Comparison of ENCODE assay signal across 29 mouse cellular contexts in the genomic region with DNA sequence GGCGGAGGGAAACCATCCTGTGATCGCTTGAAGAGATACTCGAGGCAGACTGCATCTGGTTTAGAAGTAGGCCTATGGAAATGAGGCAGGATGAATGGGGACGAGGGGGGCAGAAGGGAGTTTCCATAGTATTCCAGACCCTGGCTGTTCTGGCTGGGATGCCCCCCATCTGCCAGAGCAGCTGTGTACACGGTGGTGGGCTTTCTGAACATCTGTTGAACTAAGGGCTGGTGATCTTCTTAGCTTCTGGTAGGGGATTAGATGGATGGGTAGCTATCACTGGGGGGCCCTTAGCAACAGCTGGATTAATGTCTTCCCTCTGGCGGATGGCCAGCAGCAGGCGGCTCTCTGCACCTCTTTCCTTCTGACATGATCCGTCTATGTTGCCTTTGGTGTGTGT.
A peak's percentile ranks its signal among the peaks of the same experiment; 100 is the strongest.
DNase-seq lines count a peak whose midpoint lies in the region; ATAC-seq lines count a peak whose summit lies in the region.
"Had no signal": no experiment of that assay in that cellular context is flagged by ENCODE, and none has a peak within 500 bp of the region (broad histone marks: within the 10 kb centered on the region; RNA-seq: fewer than 3 reads in every experiment).

No protein-coding gene starts in this region.

- H3K4me3 ChIP-seq in forebrain, embryonic 11.5 days (ENCODE audit: low read depth, low read length): no peak overlapping the region
- no peak overlapping the region for H3K4me3 ChIP-seq in forebrain, embryonic 12.5 days (replicated peaks)
- no peak overlapping the region for H3K4me3 ChIP-seq in hindbrain, embryonic 14.5 days (replicated peaks; ENCODE audit: low read length)
- H3K4me3 ChIP-seq in hindbrain, embryonic 11.5 days (ENCODE audit: low read depth, low read length): no peak overlapping the region
- H3K4me3 ChIP-seq in neural tube, embryonic 13.5 days: no peak overlapping the region
- H3K4me3 ChIP-seq in hindbrain, embryonic 16.5 days (ENCODE audit: low read length): no peak overlapping the region
- H3K4me3 ChIP-seq: embryonic facial prominence, embryonic 13.5 days; heart, embryonic 13.5 days; layer of hippocampus, adult 2 months; left cerebral cortex, adult 2 months; limb, embryonic 12.5 days; liver, embryonic 15.5 days; lung, embryonic 15.5 days; neural tube, embryonic 12.5 days had no signal

- ATAC-seq in forebrain, embryonic 11.5 days (replicated peaks; ENCODE audit: low FRiP score): no peak
- no peak for ATAC-seq in forebrain, embryonic 12.5 days (ENCODE audit: low FRiP score)
- ATAC-seq in hindbrain, embryonic 14.5 days (ENCODE audit: low FRiP score): 0 out of 2 replicates have a peak, but pooled peaks have one; percentile 46
- ATAC-seq in hindbrain, embryonic 11.5 days (ENCODE audit: low FRiP score): no peak
- peak; percentile 40 for ATAC-seq in neural tube, embryonic 13.5 days (ENCODE audit: low read depth)
- ATAC-seq in hindbrain, embryonic 16.5 days: peak; percentile 37; the same call in 1 of the 2 replicates
- ATAC-seq: Patski had no signal

- 65% methylated on average over 8 of the region's 8 CpGs for WGBS in forebrain, embryonic 11.5 days
- WGBS in forebrain, embryonic 12.5 days: 55% methylated on average over 8 of the region's 8 CpGs
- WGBS in hindbrain, embryonic 14.5 days: 46% methylated on average over 8 of the region's 8 CpGs
- WGBS in hindbrain, embryonic 11.5 days: 64% methylated on average over 8 of the region's 8 CpGs
- 56% methylated on average over 8 of the region's 8 CpGs for WGBS in neural tube, embryonic 13.5 days
- 47% methylated on average over 8 of the region's 8 CpGs for WGBS in hindbrain, embryonic 16.5 days

- H3K9ac ChIP-seq in forebrain, embryonic 11.5 days (ENCODE audit: low read length): no peak overlapping the region
- no peak overlapping the region for H3K9ac ChIP-seq in forebrain, embryonic 12.5 days
- H3K9ac ChIP-seq in hindbrain, embryonic 14.5 days: no peak overlapping the region
- H3K9ac ChIP-seq in hindbrain, embryonic 11.5 days (ENCODE audit: low read depth, low read length): no peak overlapping the region
- no peak overlapping the region for H3K9ac ChIP-seq in neural tube, embryonic 13.5 days
- H3K9ac ChIP-seq in hindbrain, embryonic 16.5 days (ENCODE audit: low read depth, low read length): no peak overlapping the region
- H3K9ac ChIP-seq: embryonic facial prominence, embryonic 13.5 days; heart, embryonic 13.5 days; limb, embryonic 12.5 days; liver, embryonic 15.5 days; lung, embryonic 15.5 days; neural tube, embryonic 12.5 days had no signal

- no peak for DNase-seq in forebrain, embryonic 11.5 days (ENCODE audit: low spot score)
- no peak for DNase-seq in hindbrain, embryonic 14.5 days (ENCODE audit: low spot score)
- no peak for DNase-seq in hindbrain, embryonic 11.5 days (ENCODE audit: low spot score)
- DNase-seq in neural tube, embryonic 10.5 days (ENCODE audit: extremely low spot score, low spot score): no peak
- DNase-seq in kidney, adult 8-10 months: no peak
- DNase-seq: adrenal gland, postnatal 10 days; cerebellum, adult 11-12 months; cerebellum, adult 9-11 months; gastrocnemius, postnatal 10 days; heart, postnatal 10 days; kidney, adult 18-20 months; kidney, postnatal 36 days; lung, postnatal 36 days; midbrain, embryonic 14.5 days; spleen, adult 18-20 months; thymus, adult 2 months; thymus, postnatal 36 days had no signal

- H3K4me1 ChIP-seq in forebrain, embryonic 11.5 days (replicated peaks; ENCODE audit: control insufficient read depth, insufficient read depth, low read length): peaks cover 13% of the 10 kb centered on the region
- H3K4me1 ChIP-seq in forebrain, embryonic 12.5 days: peaks cover 42% of the 10 kb centered on the region
- 0 out of 2 replicates have a peak, but pooled peaks cover 9% of the 10 kb centered on the region for H3K4me1 ChIP-seq in hindbrain, embryonic 14.5 days (replicated peaks; ENCODE audit: control insufficient read depth, insufficient read depth, low read length)
- 0 out of 2 replicates have a peak, but pooled peaks cover 2% of the 10 kb centered on the region for H3K4me1 ChIP-seq in hindbrain, embryonic 11.5 days (replicated peaks; ENCODE audit: control insufficient read depth, insufficient read depth, low read length)
- H3K4me1 ChIP-seq in neural tube, embryonic 13.5 days (replicated peaks): peaks cover 13% of the 10 kb centered on the region; the same call in 1 of the 2 replicates
- peaks cover 6% of the 10 kb centered on the region; the same call in 1 of the 2 replicates for H3K4me1 ChIP-seq in hindbrain, embryonic 16.5 days (ENCODE audit: control insufficient read depth, insufficient read depth, low read depth, low read length)
- H3K4me1 ChIP-seq: heart, embryonic 13.5 days; liver, embryonic 15.5 days had no signal

- 0 out of 2 replicates have a peak overlapping the region, but pooled peaks have one; percentile 5 for H3K4me2 ChIP-seq in forebrain, embryonic 11.5 days (ENCODE audit: low read depth, low read length, severe bottlenecking)
- H3K4me2 ChIP-seq in forebrain, embryonic 12.5 days: no peak overlapping the region
- H3K4me2 ChIP-seq in hindbrain, embryonic 14.5 days (replicated peaks): no peak overlapping the region
- no peak overlapping the region for H3K4me2 ChIP-seq in hindbrain, embryonic 11.5 days (replicated peaks; ENCODE audit: low read depth, low read length)
- no peak overlapping the region for H3K4me2 ChIP-seq in neural tube, embryonic 13.5 days
- no peak overlapping the region for H3K4me2 ChIP-seq in hindbrain, embryonic 16.5 days (ENCODE audit: low read length)
- H3K4me2 ChIP-seq: embryonic facial prominence, embryonic 13.5 days; heart, embryonic 13.5 days; limb, embryonic 12.5 days; liver, embryonic 15.5 days; lung, embryonic 15.5 days; neural tube, embryonic 12.5 days had no signal

- no peak overlapping the region for H3K27ac ChIP-seq in forebrain, embryonic 11.5 days (ENCODE audit: low read depth, low read length)
- no peak overlapping the region for H3K27ac ChIP-seq in forebrain, embryonic 12.5 days
- H3K27ac ChIP-seq in hindbrain, embryonic 14.5 days: no peak overlapping the region
- no peak overlapping the region for H3K27ac ChIP-seq in hindbrain, embryonic 11.5 days (ENCODE audit: low read depth, low read length)
- H3K27ac ChIP-seq in neural tube, embryonic 13.5 days (replicated peaks): no peak overlapping the region
- H3K27ac ChIP-seq in hindbrain, embryonic 16.5 days (ENCODE audit: low read depth, low read length): no peak overlapping the region
- H3K27ac ChIP-seq: embryonic facial prominence, embryonic 13.5 days; heart, embryonic 13.5 days; layer of hippocampus, adult 2 months; left cerebral cortex, adult 2 months; limb, embryonic 12.5 days; liver, embryonic 15.5 days; lung, embryonic 15.5 days; neural tube, embryonic 12.5 days had no signal

- H3K36me3 ChIP-seq in forebrain, embryonic 11.5 days (ENCODE audit: control insufficient read depth, insufficient read depth, low read length): no peaks in the 10 kb centered on the region
- H3K36me3 ChIP-seq in forebrain, embryonic 12.5 days (replicated peaks): no peaks in the 10 kb centered on the region
- no peaks in the 10 kb centered on the region for H3K36me3 ChIP-seq in hindbrain, embryonic 14.5 days (replicated peaks; ENCODE audit: control insufficient read depth, insufficient read depth)
- H3K36me3 ChIP-seq in hindbrain, embryonic 11.5 days (ENCODE audit: control insufficient read depth, insufficient read depth, low read length): no peaks in the 10 kb centered on the region
- no peaks in the 10 kb centered on the region for H3K36me3 ChIP-seq in neural tube, embryonic 13.5 days
- no peaks in the 10 kb centered on the region for H3K36me3 ChIP-seq in hindbrain, embryonic 16.5 days (ENCODE audit: control insufficient read depth, insufficient read depth, low read length)
- H3K36me3 ChIP-seq: embryonic facial prominence, embryonic 13.5 days; heart, embryonic 13.5 days; limb, embryonic 12.5 days; liver, embryonic 15.5 days; lung, embryonic 15.5 days; neural tube, embryonic 12.5 days had no signal

- no peaks in the 10 kb centered on the region for H3K9me3 ChIP-seq in forebrain, embryonic 11.5 days (ENCODE audit: control insufficient read depth, low read length)
- no peaks in the 10 kb centered on the region for H3K9me3 ChIP-seq in forebrain, embryonic 12.5 days
- no peaks in the 10 kb centered on the region for H3K9me3 ChIP-seq in hindbrain, embryonic 14.5 days (ENCODE audit: control insufficient read depth, low read length)
- no peaks in the 10 kb centered on the region for H3K9me3 ChIP-seq in hindbrain, embryonic 11.5 days (ENCODE audit: control insufficient read depth, low read length)
- no peaks in the 10 kb centered on the region for H3K9me3 ChIP-seq in neural tube, embryonic 13.5 days
- no peaks in the 10 kb centered on the region for H3K9me3 ChIP-seq in hindbrain, embryonic 16.5 days (ENCODE audit: control insufficient read depth, low read length)
- H3K9me3 ChIP-seq: embryonic facial prominence, embryonic 13.5 days; heart, embryonic 13.5 days; limb, embryonic 12.5 days; liver, embryonic 15.5 days; lung, embryonic 15.5 days; neural tube, embryonic 12.5 days had no signal

- no peaks in the 10 kb centered on the region for H3K27me3 ChIP-seq in forebrain, embryonic 11.5 days (ENCODE audit: control insufficient read depth, insufficient read depth, low read length)
- H3K27me3 ChIP-seq in forebrain, embryonic 12.5 days: no peaks in the 10 kb centered on the region
- no peaks in the 10 kb centered on the region for H3K27me3 ChIP-seq in hindbrain, embryonic 14.5 days (ENCODE audit: control insufficient read depth, insufficient read depth, low read length)
- H3K27me3 ChIP-seq in hindbrain, embryonic 11.5 days (ENCODE audit: control insufficient read depth, insufficient read depth, low read length): no peaks in the 10 kb centered on the region
- H3K27me3 ChIP-seq in neural tube, embryonic 13.5 days: no peaks in the 10 kb centered on the region
- no peaks in the 10 kb centered on the region; the same call in 1 of the 2 replicates for H3K27me3 ChIP-seq in hindbrain, embryonic 16.5 days (replicated peaks; ENCODE audit: control insufficient read depth, insufficient read depth, low read length)
- H3K27me3 ChIP-seq: embryonic facial prominence, embryonic 13.5 days; liver, embryonic 15.5 days; lung, embryonic 15.5 days; neural tube, embryonic 12.5 days had no signal

Comparison
In these comparisons a context has a peak if more than half of its experiments do, and no peak if none do; other contexts are left out.
1. ATAC-seq: peak in hindbrain, embryonic 14.5 days (single experiment), neural tube, embryonic 13.5 days (single experiment) and hindbrain, embryonic 16.5 days (single experiment); none in forebrain, embryonic 11.5 days (single experiment), forebrain, embryonic 12.5 days (single experiment) and hindbrain, embryonic 11.5 days (single experiment).